Mouse (Mus musculus) CD4-positive helper T cell, adult 2 months (primary cell): ENCODE data around the gene Atg2a.
A peak's percentile ranks its signal among the peaks of the same experiment; 100 is the strongest.

ENCODE experiments used
- DNase-seq: peaks from one replicate; pipeline ENCODE4 v3.0.0-alpha.2; 2012; ENCODE audit warnings: low read depth, missing footprints, low spot score

Gene Atg2a

GRCm38 (mm10) chr19:6247526-6248300, 6.2 kb downstream of the Atg2a start:
- no peak for DNase-seq

GRCm38 (mm10) chr19:6253021-6253420, 11.6 kb downstream of the Atg2a start:
- DNase-seq, result no peak

DNA sequence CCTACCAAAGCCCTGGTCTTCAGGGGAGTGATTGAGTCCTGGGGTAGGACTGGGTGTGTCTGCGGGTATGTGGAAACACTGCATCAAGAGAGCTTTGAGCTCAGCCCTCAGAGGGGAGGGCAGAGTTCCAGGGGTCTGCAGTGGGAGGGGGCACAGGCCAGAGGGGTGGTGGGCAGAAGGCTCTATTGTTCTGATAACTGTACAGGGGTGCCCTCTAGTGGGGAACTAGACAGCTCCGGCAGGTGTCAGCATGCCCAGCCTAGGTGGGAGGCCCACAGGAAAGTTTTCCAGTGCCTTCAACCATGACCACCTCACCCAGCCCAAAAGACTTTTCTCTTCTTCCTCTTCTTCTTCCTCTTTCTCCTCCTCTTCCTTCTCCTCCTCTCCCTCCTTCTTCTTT, 19.0 kb downstream of the Atg2a start:
- DNase-seq, result peak; percentile 38

- DNase-seq, result no peak
Measured at GRCm38 (mm10) chr19:6260946-6261345, 19.5 kb downstream of the Atg2a start.

- no peak for DNase-seq
Measured at GRCm38 (mm10) chr19:6261379-6261778, 19.9 kb downstream of the Atg2a start.

GRCm38 (mm10) chr19:6262222-6262621, 20.8 kb downstream of the Atg2a start:
- peak; percentile 76 for DNase-seq

DNA sequence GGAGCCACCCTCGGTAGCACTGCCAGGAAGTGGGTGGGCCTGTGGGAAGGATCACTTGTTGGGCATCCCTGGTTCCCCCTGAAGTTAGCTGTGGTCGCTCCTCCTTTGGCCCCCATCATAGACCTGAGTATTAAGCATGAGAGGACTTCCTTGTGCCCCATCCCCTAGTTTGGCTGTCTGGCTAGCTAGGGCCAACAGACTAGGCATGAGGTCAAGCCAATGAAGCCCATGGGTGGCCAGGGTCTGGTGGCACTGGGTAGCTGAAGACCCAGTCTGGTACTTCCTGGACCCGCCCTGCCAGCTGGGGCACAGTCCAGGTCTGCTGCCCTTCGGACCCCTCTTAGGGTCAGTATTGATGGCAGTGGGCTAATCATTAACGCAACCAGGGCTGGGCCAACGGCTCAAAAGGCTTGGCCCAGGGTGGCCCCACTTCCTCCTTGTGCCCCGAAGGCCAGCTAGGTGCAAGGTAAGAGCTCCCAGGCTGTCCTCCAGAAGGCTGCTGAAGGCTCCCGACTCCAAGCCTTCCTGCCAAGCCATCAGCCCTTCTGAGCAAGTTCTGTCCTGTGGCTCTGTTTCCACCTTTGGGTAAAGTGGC, 21.5 kb downstream of the Atg2a start:
- DNase-seq, result no peak

- no peak for DNase-seq
Measured at GRCm38 (mm10) chr19:6264200-6264599, 22.7 kb downstream of the Atg2a start.

- no peak for DNase-seq
Measured at GRCm38 (mm10) chr19:6264945-6265344, 23.5 kb downstream of the Atg2a start.

- DNase-seq, result no peak
Measured at GRCm38 (mm10) chr19:6265727-6266182, 24.3 kb downstream of the Atg2a start.

DNA sequence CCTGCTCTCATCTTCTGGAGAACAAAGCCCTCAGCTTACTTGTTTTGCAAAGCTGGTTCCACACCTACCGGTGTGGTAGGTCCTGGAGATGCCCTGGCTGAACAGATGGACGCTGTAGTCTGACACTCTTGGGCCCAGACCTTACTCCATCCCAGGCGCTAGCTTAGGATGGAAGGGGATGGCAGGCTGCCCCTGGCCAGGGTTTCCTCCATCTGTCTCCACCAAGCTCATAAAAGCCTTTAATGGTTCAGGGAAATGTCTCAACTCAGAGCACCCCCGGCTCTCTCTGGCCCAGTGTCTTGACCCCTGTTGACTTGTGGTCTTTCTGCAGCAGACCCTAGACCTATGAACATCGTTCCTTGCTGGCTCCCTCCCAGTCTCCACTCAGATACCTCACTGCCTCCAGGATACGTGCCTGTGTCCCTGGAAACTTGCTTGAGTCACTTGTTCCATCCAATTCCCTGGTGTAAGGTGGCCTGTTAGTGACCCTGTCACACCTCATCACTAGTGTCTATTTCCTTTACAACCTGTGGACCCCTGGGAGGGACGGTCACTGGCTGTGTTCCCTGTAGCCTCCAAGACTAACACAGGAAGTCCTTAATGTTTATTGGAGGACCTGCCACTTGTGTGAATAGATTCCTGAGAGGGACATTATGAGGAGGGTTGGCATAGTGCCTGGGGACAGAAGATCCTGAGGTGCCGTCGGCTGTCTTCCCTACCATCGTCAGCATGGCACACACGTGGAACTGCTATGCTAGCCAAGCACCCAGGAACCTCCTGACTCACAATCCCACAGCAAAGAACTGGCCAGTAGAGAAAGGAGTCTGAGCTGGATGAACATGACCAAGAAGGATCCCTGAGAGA, 26.1 kb downstream of the Atg2a start:
- DNase-seq, result no peak

DNA sequence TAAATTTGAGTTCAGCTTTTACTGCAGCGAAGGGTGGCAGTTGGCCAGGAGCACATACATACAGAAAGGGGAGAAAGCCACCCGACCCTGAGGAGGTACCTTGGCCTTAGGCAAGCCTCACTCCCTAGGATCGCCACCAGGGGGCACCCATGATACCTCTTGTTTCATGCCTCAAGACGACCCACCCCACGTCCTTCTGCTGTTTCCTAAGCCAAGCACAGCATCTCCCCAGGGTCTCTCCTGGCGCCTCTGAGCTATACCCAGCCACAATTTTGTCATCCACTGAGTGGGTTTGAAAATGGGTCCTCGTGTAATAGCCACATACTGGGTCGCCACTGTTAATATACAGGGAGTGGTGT, 26.7 kb downstream of the Atg2a start:
- peak; percentile 88 for DNase-seq

DNA sequence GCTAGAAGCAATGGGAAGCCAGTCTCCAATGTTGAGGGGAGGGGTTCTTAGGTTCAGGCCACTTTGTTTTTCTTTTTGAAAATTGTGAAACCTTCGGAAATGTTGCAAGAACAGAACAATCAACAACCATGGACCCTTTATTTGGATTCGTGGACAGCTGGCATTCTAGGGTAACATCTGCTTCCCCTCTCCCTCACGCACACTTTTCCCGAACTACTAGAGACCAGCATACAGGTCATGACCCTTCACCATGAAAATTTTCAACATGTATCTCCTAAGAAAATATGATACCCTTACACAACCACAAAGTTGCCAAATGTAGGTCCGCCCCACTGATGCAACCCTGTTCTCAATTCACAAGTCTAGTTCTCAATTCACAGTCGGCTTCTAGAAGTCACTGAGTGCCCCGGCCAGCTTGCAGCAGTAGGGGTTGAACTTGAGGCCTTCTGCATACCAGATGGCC, 27.2 kb downstream of the Atg2a start:
- no peak for DNase-seq

DNA sequence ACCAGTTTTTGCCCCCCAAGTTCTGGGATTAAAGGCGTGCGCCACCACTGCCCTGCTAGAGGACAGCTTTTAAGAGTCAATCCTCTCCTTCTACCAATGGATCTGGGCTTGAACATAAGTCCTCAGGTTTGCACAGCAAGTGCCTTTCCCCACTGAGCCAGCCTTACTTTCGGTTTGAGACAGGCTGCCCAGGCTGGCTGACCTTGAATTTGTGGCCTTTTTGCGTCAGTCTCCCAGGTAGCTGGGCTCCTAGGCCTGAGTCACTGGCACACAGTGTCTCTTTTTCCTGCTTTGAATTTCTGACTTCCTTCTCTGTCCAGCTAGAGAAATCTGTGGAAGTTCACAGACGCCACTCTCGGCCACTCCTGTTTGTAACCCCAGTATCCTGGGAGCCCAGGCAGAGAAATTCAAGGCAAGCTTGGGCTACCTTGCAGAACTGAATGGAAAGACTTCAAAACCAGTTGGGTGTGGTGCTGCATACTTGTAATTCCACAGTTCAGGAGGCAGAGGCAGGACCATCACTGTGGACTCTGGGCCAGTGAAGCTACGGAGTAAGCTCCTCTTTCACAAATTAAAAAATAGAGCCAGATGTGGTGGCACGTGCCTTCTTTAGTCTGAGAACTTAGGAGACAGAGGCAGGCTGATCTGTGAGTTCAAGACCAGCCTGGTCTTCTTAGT, 28.5 kb downstream of the Atg2a start:
- no peak for DNase-seq

DNA sequence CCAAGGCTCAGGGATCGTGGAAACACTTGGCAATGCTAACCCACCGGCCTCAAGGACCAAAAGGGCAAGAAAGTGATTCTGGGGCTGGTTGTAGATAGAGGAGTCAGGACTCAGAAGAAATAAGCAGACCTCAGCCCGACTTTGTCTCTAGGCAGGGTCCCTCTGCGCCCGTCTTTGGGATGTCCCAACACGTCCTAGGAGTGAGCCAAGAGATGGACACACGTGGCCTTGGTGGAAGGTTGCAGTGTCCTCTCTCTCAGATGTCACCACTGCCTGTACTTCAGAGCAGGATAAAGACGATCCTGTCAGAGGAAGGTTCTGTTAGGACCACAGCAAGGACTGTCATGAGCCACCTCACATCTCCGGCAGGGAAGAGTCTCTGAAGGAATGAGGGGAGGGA, 29.2 kb downstream of the Atg2a start:
- no peak for DNase-seq

DNA sequence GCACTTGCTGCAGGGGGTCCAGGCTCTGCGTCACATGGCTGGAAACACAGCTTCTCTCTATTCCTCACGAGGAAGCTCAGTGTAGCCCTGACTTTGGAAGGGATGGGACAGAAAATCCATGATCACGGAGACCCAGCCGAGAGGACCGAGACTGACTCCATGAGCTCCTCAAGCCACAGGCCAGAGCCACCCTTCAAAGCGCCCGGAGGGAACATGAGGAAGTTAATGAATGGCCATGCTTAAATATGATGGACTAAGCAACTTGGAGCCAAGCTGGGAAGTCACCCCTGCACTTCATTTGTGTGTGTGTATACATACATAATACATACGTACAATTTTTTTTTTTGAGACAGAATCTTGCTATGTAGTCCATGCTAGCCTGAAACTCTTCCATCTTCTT, 29.7 kb downstream of the Atg2a start:
- DNase-seq, result no peak

DNA sequence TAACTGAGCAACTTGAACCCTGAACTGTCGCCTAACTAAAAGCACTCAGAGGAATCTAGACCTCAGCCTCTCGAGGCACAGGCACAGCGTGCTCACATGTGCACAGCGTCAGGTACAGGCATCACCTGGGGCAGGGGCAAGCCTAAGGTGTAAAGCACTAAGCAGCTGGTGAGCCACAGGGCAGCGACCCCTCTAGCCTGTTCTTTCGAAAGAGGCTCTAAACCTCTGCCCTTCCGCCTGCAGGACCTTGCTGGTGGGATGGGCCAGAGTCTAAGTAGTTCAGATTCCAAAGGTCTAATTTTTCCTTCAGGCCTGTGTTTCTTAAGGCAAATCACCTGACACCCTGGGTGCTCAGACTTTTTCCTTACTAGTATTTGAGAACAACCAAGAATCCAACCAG, 30.6 kb downstream of the Atg2a start:
- no peak for DNase-seq

DNA sequence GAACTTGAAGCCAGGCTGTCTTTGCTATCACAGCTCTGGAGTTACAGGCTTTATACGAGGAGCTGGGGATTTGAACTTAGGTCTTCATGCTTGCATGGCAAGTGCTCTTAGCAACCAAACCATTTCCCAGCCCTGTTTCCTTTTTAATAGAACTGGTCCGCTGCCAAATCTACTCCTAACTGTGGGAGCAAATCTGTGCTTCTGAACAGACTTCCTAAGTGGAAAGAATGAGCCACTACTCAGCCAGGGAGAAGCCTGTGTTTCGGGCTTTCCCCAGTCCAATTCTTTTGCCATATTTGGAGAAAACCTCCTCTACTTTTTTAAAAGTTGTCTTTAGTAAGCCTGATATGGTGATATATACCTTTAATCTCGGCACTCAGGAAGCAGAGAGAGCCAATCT, 31.3 kb downstream of the Atg2a start:
- no peak for DNase-seq

DNA sequence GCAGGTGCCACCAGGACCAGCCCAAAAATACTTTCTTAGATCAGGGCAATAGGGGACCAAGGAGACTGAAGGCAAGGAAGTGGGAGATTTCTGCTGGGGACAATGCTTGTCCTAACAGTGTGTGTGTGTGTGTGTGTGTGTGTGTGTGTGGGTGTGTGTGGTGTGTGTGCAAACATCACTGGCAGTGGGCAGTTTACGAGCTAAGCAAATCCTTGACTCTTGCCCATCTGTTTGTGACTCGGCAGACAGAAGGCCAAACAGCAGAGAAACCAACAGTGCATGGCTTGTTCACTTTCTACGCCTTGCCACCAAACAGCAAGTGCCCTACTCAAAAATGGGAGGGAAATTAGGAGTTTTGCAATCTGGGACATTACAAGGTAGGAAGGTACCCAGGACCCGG, 32.1 kb downstream of the Atg2a start:
- DNase-seq, result no peak

DNA sequence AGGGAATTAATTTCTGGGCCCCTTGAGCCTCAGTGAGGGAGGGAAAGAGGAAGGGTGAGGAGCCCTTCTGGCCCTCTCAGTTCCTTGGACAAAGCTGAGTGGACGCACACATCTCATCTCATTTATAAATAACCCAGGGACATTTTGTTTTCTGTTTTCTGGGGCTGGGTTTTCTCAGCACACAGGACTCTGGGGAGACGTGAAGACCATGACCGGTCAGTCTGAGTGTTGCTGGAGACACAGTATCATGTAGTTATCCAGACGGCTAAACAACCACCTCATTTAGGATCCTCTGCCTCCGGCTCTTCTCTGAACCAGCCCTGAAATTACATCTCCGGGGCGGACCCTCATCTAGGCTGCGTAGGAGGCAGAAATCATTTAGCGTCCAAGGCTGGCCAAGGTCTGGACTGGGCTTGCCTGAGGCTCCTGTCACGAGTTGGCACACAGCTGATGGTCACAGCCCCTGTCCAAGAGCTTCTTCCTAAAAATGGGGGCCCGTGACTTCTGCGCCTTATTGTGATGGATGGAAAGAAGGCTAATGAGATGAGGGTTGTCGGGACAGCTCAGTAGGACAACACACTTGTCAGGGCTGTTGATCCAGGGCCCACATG, 32.6 kb downstream of the Atg2a start:
- no peak for DNase-seq

DNA sequence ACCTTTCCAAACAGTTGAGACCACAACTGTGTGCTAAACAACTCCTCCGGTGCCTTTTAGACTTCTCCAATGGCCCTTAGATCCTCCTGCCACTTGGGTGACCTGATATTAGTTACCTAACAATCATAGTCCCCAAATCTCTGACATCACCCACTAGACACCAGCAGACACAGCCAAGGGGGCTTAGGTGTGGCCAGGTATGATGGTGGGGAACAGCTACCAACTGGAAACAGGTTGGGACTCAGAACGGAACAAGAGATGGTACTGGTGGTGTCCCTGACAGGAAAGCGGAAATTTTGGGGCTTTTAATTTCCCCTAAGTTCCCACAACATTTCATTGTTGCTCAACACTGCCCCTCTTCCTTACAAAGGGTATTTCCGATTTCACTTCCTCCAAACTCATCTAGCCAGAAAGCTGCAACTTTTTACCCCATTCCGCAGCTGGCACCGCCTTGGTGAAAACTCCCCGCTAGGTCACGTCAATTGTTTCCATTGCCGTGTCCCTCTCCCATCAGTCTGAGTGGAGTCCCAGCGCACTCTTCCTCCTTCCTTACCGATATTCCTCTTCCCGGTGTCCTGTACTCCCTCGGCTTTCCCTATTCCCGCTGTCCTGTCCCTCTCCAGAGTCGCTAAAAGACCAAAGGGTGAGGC, 34.4 kb downstream of the Atg2a start:
- DNase-seq, result peak; percentile 84
